Mouse (Mus musculus) kidney, adult 2 months (tissue): ENCODE results near the gene Metap1.

Experiments used
- CTCF ChIP-seq: fragments of 200-500 bp; conservative IDR thresholded peaks from 2 replicates; pipeline ENCODE4 v1.5.1; 2011; ENCODE audit warnings: low read depth, mild to moderate bottlenecking, control low read depth, low read length, moderate library complexity, mixed read lengths; ENCODE audit not compliant: insufficient read depth, insufficient read length
- POLR2A ChIP-seq: fragments of 200-500 bp; IDR thresholded peaks from one replicate; pipeline ENCODE4 v1.6.1; 2011; ENCODE audit warnings: low read depth, low read length, control low read depth

GRCm38 (mm10) chr3:138423664-138424063 is 65.7 kb downstream of the Metap1 start:
- TF ChIP-seq CTCF, result no peak
- TF ChIP-seq POLR2A, result no peak
